Mouse (Mus musculus) left cerebral cortex, adult 8-10 months (tissue): ENCODE results near the gene Dapl1. TPM values are rescaled to one million over a fixed set of nuclear protein-coding genes. Genes with fewer than 3 reads are reported as not detected.

ENCODE experiments used
- DNase-seq, 2 experiments: peaks; one replicate each; pipeline ENCODE4 v3.0.0; 2022; ENCODE audit warnings: low spot score in 2 of 2
- total RNA-seq, 4 experiments: library from RNA; stranded (reverse); gene quantifications; 2 replicates each; pipeline ENCODE4 v1.2.4; 2022

Dapl1 gene
- total RNA-seq, 4 experiments from 2014 or later = 3.0 TPM; not detected in 3

- no peak for DNase-seq
Measured at GRCm38 (mm10) chr2:59471051-59471948, 13.2 kb upstream of the Dapl1 start.

GRCm38 (mm10) chr2:59474336-59474735 lies 10.1 kb upstream of the Dapl1 start:
- no peak for DNase-seq

DNA sequence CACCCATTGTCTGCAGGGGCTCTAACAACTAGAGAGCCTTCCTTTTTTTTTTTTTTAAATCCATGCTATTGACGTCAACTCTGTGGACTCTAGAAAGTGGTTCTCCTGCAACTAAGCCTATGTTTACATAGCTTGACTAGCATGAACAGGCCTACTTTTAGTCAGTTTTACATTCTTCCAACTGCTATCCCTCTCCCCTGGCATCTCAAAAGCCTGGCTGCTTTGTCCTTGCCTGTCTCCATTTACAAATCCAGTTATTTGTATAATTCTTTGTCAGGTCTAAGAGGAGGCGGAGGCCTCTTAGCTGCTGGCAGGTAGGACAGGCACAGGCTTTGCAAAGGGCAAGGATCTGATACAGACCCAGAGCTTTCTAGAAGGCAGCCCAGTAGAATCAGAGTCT lies 627 bp downstream of the Dapl1 start:
- no peak for DNase-seq

- no peak for DNase-seq
Measured at GRCm38 (mm10) chr2:59485657-59486056, 1.2 kb downstream of the Dapl1 start.

DNA sequence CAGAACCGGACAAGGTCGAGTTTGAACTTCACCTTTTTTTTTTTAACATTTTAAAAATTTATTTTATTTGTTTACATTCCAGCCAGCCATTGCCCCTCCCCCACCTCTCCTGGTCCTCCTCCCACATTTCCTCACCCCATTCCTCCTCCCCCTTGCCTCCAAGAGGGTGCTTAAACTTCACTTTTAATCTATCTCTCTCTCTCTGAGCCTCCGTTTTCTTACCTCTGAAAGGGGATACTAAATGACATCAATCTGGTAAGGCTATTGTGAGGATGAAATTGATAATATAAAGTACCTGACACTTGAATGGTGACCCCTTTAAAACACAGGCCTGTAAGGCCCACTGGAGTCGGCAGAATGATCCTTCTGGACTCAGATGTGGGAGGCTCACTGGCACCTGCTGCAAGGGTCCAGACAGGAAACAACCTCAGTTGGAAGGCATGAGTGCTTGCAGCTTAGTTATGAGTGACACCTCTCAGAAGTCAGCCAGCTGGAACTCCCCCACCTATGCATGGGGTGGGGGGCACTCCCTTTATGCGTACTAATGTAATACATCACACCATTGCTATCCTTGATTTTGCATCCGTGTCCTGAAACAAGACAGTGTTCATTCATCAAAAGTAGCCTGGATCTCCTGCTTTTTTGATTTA lies 1.9 kb downstream of the Dapl1 start:
- no peak for DNase-seq

DNA sequence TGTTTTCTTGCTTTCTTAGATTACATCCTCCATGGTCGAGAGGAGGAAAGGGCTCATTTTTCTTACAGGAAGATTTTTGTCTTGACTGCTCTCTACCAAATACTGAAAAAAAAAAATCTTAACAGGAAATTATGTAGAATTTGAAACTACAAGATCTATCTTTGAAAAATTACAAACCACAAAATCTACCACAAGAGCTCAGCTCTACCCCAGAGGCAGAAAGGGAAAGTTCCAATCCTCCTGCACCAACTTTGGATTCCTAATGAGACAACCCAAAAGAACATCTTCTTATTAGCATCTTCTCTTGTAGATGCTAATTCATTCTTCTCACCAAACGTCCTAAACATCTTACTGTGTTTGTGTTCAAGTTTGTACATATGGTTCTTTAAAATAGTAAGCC lies 3.8 kb downstream of the Dapl1 start:
- DNase-seq = no peak

GRCm38 (mm10) chr2:59490353-59490752 lies 5.9 kb downstream of the Dapl1 start:
- no peak for DNase-seq

- DNase-seq = no peak
Measured at GRCm38 (mm10) chr2:59493445-59494085, 9.1 kb downstream of the Dapl1 start.

DNA sequence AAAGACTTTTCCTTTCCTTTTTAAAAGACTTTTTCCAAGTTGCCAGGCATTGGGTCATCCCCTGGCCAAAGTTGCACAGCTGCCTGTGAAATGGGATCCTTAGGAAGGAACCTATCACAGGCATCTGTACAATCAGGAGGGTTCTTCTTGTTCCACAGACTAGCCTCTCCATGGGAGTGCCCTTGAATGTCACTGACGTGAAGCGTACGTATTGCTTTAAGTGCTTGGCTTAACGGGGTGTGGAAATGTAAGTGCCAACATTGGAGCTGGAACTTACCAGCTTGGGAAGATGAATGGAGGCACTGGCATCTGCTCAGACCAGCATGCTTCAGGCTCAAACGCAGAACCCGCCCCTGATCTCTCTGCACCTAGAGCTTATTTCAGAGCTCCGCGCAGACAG lies 14.7 kb downstream of the Dapl1 start:
- DNase-seq = no peak

- DNase-seq = no peak
Measured at GRCm38 (mm10) chr2:59499717-59500116, 15.3 kb downstream of the Dapl1 start.

- DNase-seq = no peak
Measured at GRCm38 (mm10) chr2:59509061-59509460, 24.6 kb downstream of the Dapl1 start.

DNA sequence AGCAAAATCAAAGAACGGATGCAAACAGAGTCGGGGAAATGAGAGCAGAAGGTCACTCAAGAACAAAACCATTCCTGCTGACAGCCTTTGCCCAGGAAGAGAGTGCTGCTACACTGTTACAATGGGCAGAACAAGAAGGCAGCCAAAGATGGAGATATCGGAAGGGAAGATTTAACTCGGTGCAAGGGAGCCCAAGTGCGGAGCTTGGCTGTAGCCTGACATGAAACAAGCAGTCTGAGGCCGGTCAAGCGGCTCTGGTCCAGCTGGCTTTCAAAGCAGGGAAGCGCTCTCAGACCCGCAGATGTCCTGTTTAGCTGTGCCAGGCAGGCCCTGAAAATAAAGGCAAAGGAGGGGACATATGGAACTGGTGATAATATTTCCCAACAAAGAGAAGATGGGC lies 26.0 kb downstream of the Dapl1 start:
- no peak for DNase-seq

GRCm38 (mm10) chr2:59510882-59511281 lies 26.4 kb downstream of the Dapl1 start:
- DNase-seq = no peak

- DNase-seq = no peak
Measured at GRCm38 (mm10) chr2:59520663-59521062, 36.2 kb downstream of the Dapl1 start.

DNA sequence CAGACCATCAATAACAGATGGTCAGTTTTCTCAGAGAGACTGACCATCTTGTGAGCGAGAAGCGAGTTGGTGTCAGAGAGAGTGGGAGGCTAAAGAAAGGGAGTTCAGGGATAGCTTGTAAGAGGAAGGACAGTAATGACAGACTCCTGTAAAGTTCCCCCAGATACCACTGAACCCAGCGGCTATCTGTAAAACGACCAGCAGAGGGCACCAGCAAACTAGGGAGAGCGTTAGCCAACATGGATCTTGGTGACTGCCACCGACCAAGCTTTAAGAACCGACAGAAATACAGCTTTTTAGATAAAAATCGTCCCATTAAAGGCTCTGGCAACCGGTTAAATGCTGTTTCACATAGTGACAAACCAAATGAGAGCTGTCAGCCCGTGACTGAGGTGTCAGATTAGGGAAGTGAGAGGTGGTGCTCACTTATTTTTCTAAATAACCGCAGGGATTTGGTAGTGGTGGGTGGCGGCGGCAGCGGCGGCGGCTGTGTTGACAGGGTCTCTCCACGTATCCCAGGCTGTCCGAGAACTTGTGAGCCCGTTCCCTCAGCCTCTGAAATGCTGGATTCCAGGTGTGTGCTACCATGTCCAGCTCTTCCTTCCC lies 37.7 kb downstream of the Dapl1 start:
- peak; percentile 22 to 62 for DNase-seq

GRCm38 (mm10) chr2:59523526-59523925 lies 39.1 kb downstream of the Dapl1 start:
- DNase-seq = no peak

- no peak for DNase-seq
Measured at GRCm38 (mm10) chr2:59526893-59527292, 42.4 kb downstream of the Dapl1 start.

GRCm38 (mm10) chr2:59529574-59530080 lies 45.2 kb downstream of the Dapl1 start:
- DNase-seq = no peak

DNA sequence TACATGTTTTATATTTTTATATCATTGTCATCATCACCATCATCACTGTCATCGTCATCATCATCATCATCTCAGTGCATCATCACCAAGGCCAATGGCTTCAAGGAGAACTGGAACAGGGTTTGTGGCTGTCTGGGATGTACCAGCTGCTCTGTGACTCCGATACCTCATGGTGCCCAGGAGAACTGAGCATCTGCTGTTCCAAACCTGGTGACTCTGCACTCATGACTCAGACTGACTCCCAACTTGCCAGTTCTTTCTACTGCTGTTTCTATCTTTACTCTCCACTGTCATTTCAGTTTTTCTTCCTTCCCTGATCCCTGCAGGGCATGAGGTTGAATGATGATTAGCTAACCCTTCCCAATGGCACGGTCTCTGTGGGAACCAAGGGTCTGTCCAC lies 46.4 kb downstream of the Dapl1 start:
- DNase-seq = peak in 1 of 2 experiments; percentile 70

- no peak for DNase-seq
Measured at GRCm38 (mm10) chr2:59532999-59533398, 48.5 kb downstream of the Dapl1 start.

- DNase-seq = peak in 1 of 2 experiments; percentile 46
Measured at GRCm38 (mm10) chr2:59533504-59533903, 49.1 kb downstream of the Dapl1 start.
